In the genomic region with DNA sequence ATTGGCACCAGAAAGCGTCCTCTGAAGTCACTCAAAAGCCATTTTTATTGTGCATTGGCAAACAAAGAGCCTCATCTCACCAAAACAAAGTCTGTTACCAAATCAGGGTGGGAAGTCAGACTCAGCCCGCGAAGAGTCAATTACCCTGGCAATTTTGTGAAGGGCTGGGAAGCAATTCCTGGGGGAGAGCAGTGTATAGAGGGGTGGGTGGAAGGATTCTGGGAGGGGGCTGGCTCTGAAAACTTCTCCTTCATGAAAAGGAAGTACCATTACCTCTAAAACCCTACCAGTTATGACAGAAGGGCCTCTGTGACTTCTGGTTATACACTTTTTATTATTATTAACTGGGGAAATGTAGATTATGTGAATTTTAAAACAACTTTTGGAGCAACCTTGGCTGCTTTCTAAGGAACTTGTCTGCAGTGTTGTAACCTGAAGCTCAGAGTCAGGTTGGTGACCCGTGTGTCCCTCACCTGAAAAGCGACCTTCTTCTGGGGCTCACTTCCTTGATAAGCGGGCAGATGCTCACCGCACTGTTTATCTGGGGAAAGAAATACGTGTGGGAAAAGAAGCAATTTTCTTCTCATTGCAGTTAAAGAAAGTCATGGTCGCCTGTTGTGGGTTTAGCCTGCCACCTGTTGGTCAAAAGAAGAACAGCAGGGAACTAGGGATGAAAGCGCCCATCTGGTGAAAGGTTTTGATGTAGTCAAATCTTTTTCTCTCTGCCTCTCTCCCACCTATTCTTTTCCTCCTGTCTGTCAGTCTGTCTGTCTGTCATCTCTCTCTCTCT, we compare ENCODE assay signal across 8 mouse cellular contexts. TPM values are rescaled to one million over a fixed set of nuclear protein-coding genes. Genes with fewer than 3 reads are reported as not detected.
DNase-seq lines count a peak whose midpoint lies in the region; ATAC-seq and TF ChIP-seq lines count a peak whose summit lies in the region.

No protein-coding gene starts in this region.

- no peak overlapping the region for H3K4me3 ChIP-seq in limb, embryonic 14.5 days (replicated peaks; ENCODE audit: low read length)
- no peak overlapping the region for H3K4me3 ChIP-seq in midbrain, postnatal 0 days (ENCODE audit: low read depth, low read length)

- no peak for TF ChIP-seq POLR2A in limb, embryonic 14.5 days (IDR thresholded peaks at IDR 0.05; ENCODE audit: borderline replicate concordance, extremely low read depth, insufficient read depth, insufficient read length)

- H3K36me3 ChIP-seq in limb, embryonic 14.5 days (ENCODE audit: control insufficient read depth, insufficient read depth, low read length) = no peaks in the 10 kb centered on the region
- no peaks in the 10 kb centered on the region for H3K36me3 ChIP-seq in midbrain, postnatal 0 days (ENCODE audit: insufficient read depth, low read length)

- ATAC-seq in limb, embryonic 14.5 days (ENCODE audit: low FRiP score, low read depth) = no peak
- ATAC-seq in midbrain, postnatal 0 days (ENCODE audit: low FRiP score) = no peak

- H3K27me3 ChIP-seq in limb, embryonic 14.5 days (ENCODE audit: control insufficient read depth, insufficient read depth, low read length) = no peaks in the 10 kb centered on the region
- H3K27me3 ChIP-seq in midbrain, postnatal 0 days (ENCODE audit: insufficient read depth, low read length) = no peaks in the 10 kb centered on the region; the same call in 1 of the 2 replicates

- H3K9ac ChIP-seq in limb, embryonic 14.5 days (ENCODE audit: low read depth, low read length, severe bottlenecking) = no peak overlapping the region
- H3K9ac ChIP-seq in midbrain, postnatal 0 days (replicated peaks; ENCODE audit: low read length, poor library complexity, severe bottlenecking) = no peak overlapping the region

- DNase-seq in testis, postnatal 10 days (ENCODE audit: low spot score) = peak; percentile 82
- DNase-seq in testis, postnatal 14 days (ENCODE audit: low spot score) = no peak
- peak; percentile 82 for DNase-seq in embryo, embryonic 10 days (ENCODE audit: low spot score)
- DNase-seq in heart, adult 8-10 months (ENCODE audit: low spot score) = peak; percentile 84
- peak; percentile 84 for DNase-seq in kidney, adult 9 months
- DNase-seq in limb, embryonic 14.5 days (ENCODE audit: low spot score) = peak; percentile 75
- peak; percentile 72 for DNase-seq in midbrain, postnatal 0 days (ENCODE audit: low spot score)
- peak; percentile 49 to 73 for DNase-seq in spleen, postnatal 14 days (ENCODE audit: low spot score in 2 of 2)

- no peak overlapping the region; the same call in 1 of the 2 replicates for H3K4me2 ChIP-seq in limb, embryonic 14.5 days (replicated peaks; ENCODE audit: low read depth, low read length, severe bottlenecking)
- peak overlapping the region; percentile 18; the same call in 1 of the 2 replicates for H3K4me2 ChIP-seq in midbrain, postnatal 0 days (ENCODE audit: low read depth, low read length, poor library complexity, severe bottlenecking)

- no peaks in the 10 kb centered on the region for H3K9me3 ChIP-seq in limb, embryonic 14.5 days (ENCODE audit: control insufficient read depth, low read length)
- H3K9me3 ChIP-seq in midbrain, postnatal 0 days (ENCODE audit: low read length) = no peaks in the 10 kb centered on the region

- H3K4me1 ChIP-seq in limb, embryonic 14.5 days (ENCODE audit: control insufficient read depth, insufficient read depth, low read length) = peaks cover 12% of the 10 kb centered on the region
- H3K4me1 ChIP-seq in midbrain, postnatal 0 days (ENCODE audit: insufficient read depth, low read length) = no peaks in the 10 kb centered on the region

- WGBS in limb, embryonic 14.5 days = 4% methylated on average over 10 of the region's 10 CpGs
- 3% methylated on average over 10 of the region's 10 CpGs for WGBS in midbrain, postnatal 0 days

- no peak overlapping the region for H3K27ac ChIP-seq in limb, embryonic 14.5 days (replicated peaks; ENCODE audit: low read depth, low read length)
- H3K27ac ChIP-seq in midbrain, postnatal 0 days (ENCODE audit: low read depth, low read length) = no peak overlapping the region

- TF ChIP-seq CTCF in midbrain, postnatal 0 days (IDR thresholded peaks at IDR 0.05) = peak; percentile 98

RNA-seq across cellular contexts. Expression of a gene that starts 58.1 kb away (rescaled TPM):
- total RNA-seq in heart, adult 8-10 months (2022) = 1 to 10 TPM; 4.0 to 6.5 (median 4.7) TPM
- 25.1 and 28.4 TPM in 2 replicates for polyA plus RNA-seq in limb, embryonic 14.5 days (2012; rRNA removed)
- 33.8 and 41.7 TPM in 2 replicates for polyA plus RNA-seq in limb, embryonic 14.5 days (2014; fragmentation: Nextera tagmentation; extraction: Ambion mirVana)
- 25.2 and 30.9 TPM in 2 replicates for total RNA-seq in midbrain, postnatal 0 days (2014; rRNA removed)
- polyA plus RNA-seq in midbrain, postnatal 0 days (2015; fragmentation: Nextera tagmentation; extraction: Ambion mirVana) = 20.4 and 21.6 TPM in 2 replicates
